Mouse (Mus musculus): ENCODE data around the gene Nanos3.
A peak's percentile ranks its signal among the peaks of the same experiment; 100 is the strongest.

Gene Nanos3

GRCm38 (mm10) chr8:84183261-84184084 lies 1.5 kb downstream of the Nanos3 start:
- peak; percentile 45 for DNase-seq (ENCODE audit: low read depth)

GRCm38 (mm10) chr8:84182833-84183232 lies 2.2 kb downstream of the Nanos3 start:
- DNase-seq (ENCODE audit: low read depth) = peak; percentile 35

- DNase-seq (ENCODE audit: low read depth) = peak; percentile 60
Observed at GRCm38 (mm10) chr8:84180530-84181190, 4.4 kb downstream of the Nanos3 start.

GRCm38 (mm10) chr8:84179946-84180345 lies 5.1 kb downstream of the Nanos3 start:
- DNase-seq (ENCODE audit: low read depth) = no peak

- no peak for DNase-seq (ENCODE audit: low read depth)
Observed at GRCm38 (mm10) chr8:84178592-84178991, 6.4 kb downstream of the Nanos3 start.

- DNase-seq (ENCODE audit: low read depth) = no peak
Observed at GRCm38 (mm10) chr8:84177405-84177804, 7.6 kb downstream of the Nanos3 start.

- peak; percentile 22 for DNase-seq (ENCODE audit: low read depth)
Observed at GRCm38 (mm10) chr8:84176560-84176959, 8.5 kb downstream of the Nanos3 start.

GRCm38 (mm10) chr8:84173861-84174260 lies 11.2 kb downstream of the Nanos3 start:
- peak; percentile 70 for DNase-seq (ENCODE audit: low read depth)

- DNase-seq (ENCODE audit: low read depth) = no peak
Observed at GRCm38 (mm10) chr8:84170096-84170495, 14.9 kb downstream of the Nanos3 start.

GRCm38 (mm10) chr8:84167696-84168095 lies 17.3 kb downstream of the Nanos3 start:
- DNase-seq (ENCODE audit: low read depth) = no peak

GRCm38 (mm10) chr8:84157620-84158019 lies 27.4 kb downstream of the Nanos3 start:
- DNase-seq (ENCODE audit: low read depth) = no peak

GRCm38 (mm10) chr8:84149181-84149580 lies 35.8 kb downstream of the Nanos3 start:
- DNase-seq (ENCODE audit: low read depth) = peak; percentile 18

GRCm38 (mm10) chr8:84148531-84148850 lies 36.5 kb downstream of the Nanos3 start:
- DNase-seq (ENCODE audit: low read depth) = no peak

GRCm38 (mm10) chr8:84147769-84148530 lies 37.1 kb downstream of the Nanos3 start, which contains the start of the genes Cc2d1a and 4930432K21Rik:
TSS of gene Cc2d1a (minus strand) at chr8:84147936.
TSS of gene 4930432K21Rik (plus strand) at chr8:84148025.
- DNase-seq (ENCODE audit: low read depth) = peak; percentile 98

GRCm38 (mm10) chr8:84147324-84147766 lies 37.7 kb downstream of the Nanos3 start:
- DNase-seq (ENCODE audit: low read depth) = no peak

GRCm38 (mm10) chr8:84144636-84145245 lies 40.3 kb downstream of the Nanos3 start:
- DNase-seq (ENCODE audit: low read depth) = no peak

GRCm38 (mm10) chr8:84140838-84141237 lies 44.2 kb downstream of the Nanos3 start:
- no peak for DNase-seq (ENCODE audit: low read depth)

GRCm38 (mm10) chr8:84137848-84138247 lies 47.2 kb downstream of the Nanos3 start:
- DNase-seq (ENCODE audit: low read depth) = no peak

- peak; percentile 51 for DNase-seq (ENCODE audit: low read depth)
Observed at GRCm38 (mm10) chr8:84132225-84132624, 52.8 kb downstream of the Nanos3 start.

- no peak for DNase-seq (ENCODE audit: low read depth)
Observed at GRCm38 (mm10) chr8:84130806-84131205, 54.2 kb downstream of the Nanos3 start.

GRCm38 (mm10) chr8:84128277-84128676 lies 56.7 kb downstream of the Nanos3 start:
- DNase-seq (ENCODE audit: low read depth) = peak; percentile 66
